Mouse (Mus musculus): ENCODE data around the gene Dchs1. TPM values are rescaled to one million over a fixed set of nuclear protein-coding genes. Genes with fewer than 3 reads are reported as not detected.

Gene Dchs1
- polyA plus RNA-seq, 1 experiment = 1.0 TPM

DNA sequence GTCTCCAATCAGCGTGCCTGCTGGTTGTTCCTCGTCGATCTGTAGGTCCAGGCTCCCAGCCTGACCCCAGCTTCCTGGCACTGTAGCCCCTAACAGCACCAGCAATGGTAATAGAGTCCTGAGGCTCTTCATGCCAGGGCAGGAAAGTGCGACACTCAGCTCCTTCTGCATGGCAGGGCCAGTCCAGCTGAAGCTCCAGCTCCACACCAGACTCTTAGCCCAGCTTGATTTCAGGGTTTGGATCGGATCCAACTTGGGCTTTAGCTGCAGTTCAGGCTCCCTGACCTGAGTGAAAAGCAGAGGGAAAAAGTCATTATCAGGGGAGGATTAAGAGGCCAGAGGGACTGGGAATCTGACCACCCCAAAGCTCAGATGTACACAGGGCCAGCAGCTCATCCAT lies 14.4 kb downstream of the Dchs1 start:
- TF ChIP-seq POLR2A (IDR thresholded peaks at IDR 0.05; ENCODE audit: borderline replicate concordance, low read depth, low read length) (no peak), CTCF (IDR thresholded peaks at IDR 0.05; ENCODE audit: low read depth, low read length) (no peak)
- Histone ChIP-seq H3K4me1 (ENCODE audit: control insufficient read depth, insufficient read depth, low read length) (peaks cover 25% of the 10 kb centered on the region), H3K27ac (ENCODE audit: insufficient read depth, low read depth, low read length) (no peak overlapping the region), H3K4me3 (ENCODE audit: insufficient read depth, low read length) (no peak overlapping the region)

DNA sequence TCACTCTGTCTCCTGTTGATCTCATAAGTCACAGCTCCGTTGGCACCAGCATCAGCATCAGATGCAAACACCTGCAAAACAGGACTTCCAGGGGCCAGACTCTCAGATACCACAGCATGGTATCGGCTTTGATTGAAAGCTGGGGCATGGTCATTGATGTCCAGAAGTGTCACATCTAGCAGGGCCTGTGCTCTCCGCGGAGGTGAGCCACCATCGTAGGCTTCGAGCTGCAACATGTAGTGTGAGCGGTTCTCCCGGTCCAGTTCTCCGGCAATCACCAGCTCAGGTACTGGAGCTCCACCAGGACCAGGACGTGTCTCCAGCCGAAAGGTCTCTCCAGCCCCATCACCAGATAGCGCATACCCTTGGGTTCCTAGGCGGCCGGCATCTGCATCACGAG lies 15.1 kb downstream of the Dchs1 start:
- no peak overlapping the region for H3K4me3 ChIP-seq (ENCODE audit: insufficient read depth, low read length)
- TF ChIP-seq POLR2A (IDR thresholded peaks at IDR 0.05; ENCODE audit: borderline replicate concordance, low read depth, low read length) = no peak
- TF ChIP-seq CTCF (IDR thresholded peaks at IDR 0.05; ENCODE audit: low read depth, low read length) = no peak
- H3K4me1 ChIP-seq (ENCODE audit: control insufficient read depth, insufficient read depth, low read length) = peaks cover 28% of the 10 kb centered on the region
- H3K27ac ChIP-seq (ENCODE audit: insufficient read depth, low read depth, low read length) = no peak overlapping the region

DNA sequence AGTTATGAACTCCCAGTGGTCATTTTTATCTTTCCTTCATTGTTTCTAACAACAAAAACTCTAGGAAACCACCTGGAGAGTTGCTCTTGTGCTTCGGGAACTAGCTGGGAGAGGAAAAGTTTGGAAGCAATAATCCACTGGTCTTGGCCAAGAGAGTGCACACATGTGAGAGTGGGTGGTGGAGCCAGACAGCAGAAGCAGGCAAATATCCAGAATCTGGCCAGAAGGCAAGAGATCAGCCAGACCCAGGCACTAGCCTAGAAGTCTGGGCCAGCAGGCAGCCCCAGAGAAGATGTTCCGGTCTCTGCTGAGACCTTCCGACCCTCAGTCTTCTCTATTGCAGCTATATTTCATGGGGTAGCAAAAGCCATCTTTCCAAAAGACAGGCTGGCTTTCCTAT lies 17.5 kb downstream of the Dchs1 start:
- Histone ChIP-seq H3K4me3 (ENCODE audit: insufficient read depth, low read length) (no peak overlapping the region), H3K27ac (ENCODE audit: insufficient read depth, low read depth, low read length) (no peak overlapping the region), H3K4me1 (ENCODE audit: control insufficient read depth, insufficient read depth, low read length) (peaks cover 30% of the 10 kb centered on the region)
- TF ChIP-seq CTCF (IDR thresholded peaks at IDR 0.05; ENCODE audit: low read depth, low read length) (no peak), POLR2A (IDR thresholded peaks at IDR 0.05; ENCODE audit: borderline replicate concordance, low read depth, low read length) (no peak)

DNA sequence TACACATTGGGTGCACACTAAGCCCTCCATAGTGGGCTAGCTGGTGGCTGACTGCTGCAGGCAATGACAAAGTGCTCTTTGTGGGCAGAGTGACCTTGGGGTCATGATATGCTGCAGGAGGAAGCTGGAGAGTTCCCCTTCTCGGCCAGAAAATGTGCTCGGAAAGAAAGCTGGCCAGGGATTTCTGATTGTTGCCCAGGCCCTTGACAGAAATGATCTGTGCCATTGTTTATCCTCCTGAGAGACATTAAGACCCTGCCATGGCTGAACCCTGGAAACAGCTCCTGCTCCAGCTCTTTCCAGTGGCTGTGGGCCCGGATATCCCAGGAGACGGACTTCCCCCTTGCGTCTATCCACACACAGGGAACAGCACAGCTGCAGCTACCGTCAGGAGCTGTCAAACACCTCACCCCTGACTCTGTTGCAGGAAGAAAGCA lies 19.7 kb downstream of the Dchs1 start:
- peaks cover 30% of the 10 kb centered on the region for H3K4me1 ChIP-seq (ENCODE audit: control insufficient read depth, insufficient read depth, low read length)
- TF ChIP-seq CTCF (IDR thresholded peaks at IDR 0.05; ENCODE audit: low read depth, low read length) (no peak), POLR2A (IDR thresholded peaks at IDR 0.05; ENCODE audit: borderline replicate concordance, low read depth, low read length) (no peak)
- 0 out of 2 replicates have a peak overlapping the region, but pooled peaks have one; percentile 14 for H3K4me3 ChIP-seq (ENCODE audit: insufficient read depth, low read length)
- peak overlapping the region; percentile 82 for H3K27ac ChIP-seq (ENCODE audit: insufficient read depth, low read depth, low read length)

DNA sequence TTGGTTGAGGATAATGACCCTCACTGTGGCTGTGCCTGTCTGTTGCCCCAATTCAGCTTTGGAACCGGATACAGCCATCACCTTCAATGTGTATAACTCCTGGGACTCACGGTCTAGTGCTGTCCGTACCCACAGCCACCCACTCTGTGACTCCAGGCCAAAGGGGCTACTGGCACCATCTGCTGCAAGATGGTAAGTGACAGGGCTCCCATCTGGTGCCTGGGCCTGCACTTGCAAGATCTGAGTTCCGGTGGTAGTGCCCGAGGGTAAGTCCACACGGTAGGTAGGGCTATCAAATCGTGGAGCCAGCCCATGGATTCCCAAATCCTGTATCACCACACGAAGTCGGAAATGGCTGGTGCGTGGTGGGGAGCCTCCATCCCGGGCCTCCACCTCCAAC lies 23.1 kb downstream of the Dchs1 start:
- Histone ChIP-seq H3K4me1 (ENCODE audit: control insufficient read depth, insufficient read depth, low read length) (peaks cover 23% of the 10 kb centered on the region), H3K4me3 (ENCODE audit: insufficient read depth, low read length) (no peak overlapping the region), H3K27ac (ENCODE audit: insufficient read depth, low read depth, low read length) (no peak overlapping the region)
- no peak for TF ChIP-seq POLR2A (IDR thresholded peaks at IDR 0.05; ENCODE audit: borderline replicate concordance, low read depth, low read length)
- TF ChIP-seq CTCF (IDR thresholded peaks at IDR 0.05; ENCODE audit: low read depth, low read length) = no peak

DNA sequence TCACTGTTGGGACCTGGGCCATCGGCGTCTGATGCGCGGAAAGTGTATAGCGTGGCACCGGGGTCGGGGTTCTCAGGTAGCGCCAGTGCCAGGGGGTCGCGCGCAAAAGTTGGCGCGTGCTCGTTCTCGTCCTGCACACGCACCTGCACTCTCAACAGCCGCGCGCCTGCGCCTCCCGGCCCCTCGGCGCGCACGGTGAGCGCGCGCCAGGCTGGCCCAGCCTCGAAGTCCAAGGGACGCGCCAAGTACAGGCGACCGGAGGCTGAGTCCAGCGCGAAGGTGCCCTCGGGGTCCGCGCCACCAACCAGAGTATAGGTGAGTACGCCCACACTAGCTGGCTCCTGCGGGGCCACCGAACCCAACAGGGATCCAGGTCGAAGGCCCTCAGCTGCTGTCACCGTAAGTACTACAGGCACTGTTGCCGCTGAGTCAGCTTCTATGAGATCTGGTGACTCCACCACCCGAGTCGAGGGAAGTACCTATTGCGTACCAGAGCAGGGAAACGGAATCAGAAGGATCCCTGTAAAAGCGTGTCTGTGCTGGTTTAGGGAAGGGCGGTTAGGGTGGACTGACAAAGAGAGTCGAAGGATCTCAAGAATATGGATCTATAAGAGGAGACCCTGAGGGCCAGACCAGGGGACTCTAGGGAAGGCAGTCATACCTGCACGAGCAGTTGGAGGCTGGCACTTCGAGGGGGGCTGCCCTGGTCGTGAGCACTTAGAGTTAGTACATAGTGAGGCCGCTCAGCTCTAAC lies 24.8 kb downstream of the Dchs1 start:
- H3K27ac ChIP-seq (ENCODE audit: insufficient read depth, low read depth, low read length) = no peak overlapping the region

DNA sequence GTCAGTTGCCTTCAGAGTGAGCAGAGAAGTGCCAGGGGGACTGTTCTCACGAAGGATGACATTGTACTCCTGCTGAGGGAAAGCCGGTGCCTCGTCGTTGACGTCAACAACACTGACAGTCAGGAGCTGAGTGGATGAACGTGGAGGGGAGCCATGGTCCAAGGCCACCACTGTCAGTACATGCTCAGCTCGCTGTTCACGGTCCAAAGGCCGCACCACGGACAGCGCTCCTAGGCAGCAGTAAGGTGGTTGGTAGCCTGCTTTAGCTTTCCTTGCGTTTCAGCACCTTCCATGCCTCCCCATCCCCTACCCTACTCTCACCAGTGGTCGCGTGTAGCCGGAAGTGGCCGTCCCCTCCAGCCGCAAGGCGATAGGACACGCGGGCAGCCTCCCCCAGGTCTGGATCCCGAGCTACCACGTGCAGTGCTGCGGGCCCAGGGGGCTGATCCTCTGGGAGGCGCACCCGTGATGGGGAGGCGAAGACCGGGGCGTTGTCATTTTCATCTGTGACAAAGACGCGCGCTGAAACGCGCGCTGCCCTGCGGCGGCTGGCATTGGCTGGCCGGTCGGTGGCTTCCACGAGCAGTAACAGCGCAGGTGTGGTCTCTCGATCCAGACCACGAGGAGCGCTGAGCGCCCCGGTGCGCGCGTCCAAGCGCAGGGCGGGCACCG lies 25.5 kb downstream of the Dchs1 start:
- Histone ChIP-seq H3K4me3 (ENCODE audit: insufficient read depth, low read length) (peak overlapping the region; percentile 63), H3K4me1 (ENCODE audit: control insufficient read depth, insufficient read depth, low read length) (peaks cover 8% of the 10 kb centered on the region), H3K27ac (ENCODE audit: insufficient read depth, low read depth, low read length) (no peak overlapping the region)
- TF ChIP-seq POLR2A (IDR thresholded peaks at IDR 0.05; ENCODE audit: borderline replicate concordance, low read depth, low read length) (no peak), CTCF (IDR thresholded peaks at IDR 0.05; ENCODE audit: low read depth, low read length) (no peak)

More for the DNA sequence above, 24.8 kb downstream of the Dchs1 start:
- peaks cover 13% of the 10 kb centered on the region for H3K4me1 ChIP-seq (ENCODE audit: control insufficient read depth, insufficient read depth, low read length)
- peak overlapping the region; percentile 63 for H3K4me3 ChIP-seq (ENCODE audit: insufficient read depth, low read length)
- TF ChIP-seq POLR2A (IDR thresholded peaks at IDR 0.05; ENCODE audit: borderline replicate concordance, low read depth, low read length) (no peak), CTCF (IDR thresholded peaks at IDR 0.05; ENCODE audit: low read depth, low read length) (no peak)

DNA sequence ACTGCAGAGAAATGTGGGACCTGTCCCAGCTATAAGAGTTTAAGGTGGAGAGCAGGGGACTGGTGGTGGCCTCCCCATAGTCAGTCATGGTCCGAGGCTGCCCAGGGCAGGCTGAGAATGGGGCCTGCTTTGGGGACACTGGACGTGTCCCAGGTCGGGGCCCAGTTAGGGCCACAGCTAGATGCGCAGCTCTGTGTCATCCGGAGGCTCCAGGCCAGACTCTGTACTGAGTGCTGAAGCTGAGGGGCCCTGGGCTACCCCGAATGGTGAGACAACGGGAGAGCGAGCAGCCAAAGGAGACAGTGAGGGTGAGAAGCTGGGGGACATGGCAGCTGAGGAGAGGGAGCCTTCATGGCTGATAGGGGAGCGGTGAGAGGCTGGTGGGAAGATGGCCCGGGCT lies 34.2 kb downstream of the Dchs1 start:
- peaks cover 18% of the 10 kb centered on the region for H3K4me1 ChIP-seq (ENCODE audit: control insufficient read depth, insufficient read depth, low read length)
- no peak overlapping the region for H3K4me3 ChIP-seq (ENCODE audit: insufficient read depth, low read length)
- no peak overlapping the region for H3K27ac ChIP-seq (ENCODE audit: insufficient read depth, low read depth, low read length)
- TF ChIP-seq CTCF (IDR thresholded peaks at IDR 0.05; ENCODE audit: low read depth, low read length) = no peak
- no peak for TF ChIP-seq POLR2A (IDR thresholded peaks at IDR 0.05; ENCODE audit: borderline replicate concordance, low read depth, low read length)

DNA sequence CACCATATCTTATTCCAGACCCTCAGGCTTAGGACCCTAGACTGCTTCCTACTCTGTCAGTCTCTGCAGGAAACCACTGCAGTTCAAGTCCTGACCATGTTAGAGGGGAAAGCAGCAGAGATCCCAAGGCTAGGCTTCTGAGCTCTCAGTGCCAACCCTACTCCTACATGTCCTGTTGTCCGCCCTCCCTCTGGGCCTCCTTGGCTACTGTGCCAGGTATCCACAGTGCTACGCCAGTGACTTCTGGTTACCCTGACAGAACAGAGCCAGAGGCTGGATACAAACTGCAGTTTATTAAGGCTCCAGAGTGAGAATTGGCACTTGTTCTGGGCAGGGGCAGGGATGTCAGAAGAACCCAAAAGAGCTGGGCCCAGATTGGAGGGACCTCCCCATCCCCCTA lies 34.7 kb downstream of the Dchs1 start:
- H3K4me1 ChIP-seq (ENCODE audit: control insufficient read depth, insufficient read depth, low read length) = peaks cover 18% of the 10 kb centered on the region
- no peak overlapping the region for H3K27ac ChIP-seq (ENCODE audit: insufficient read depth, low read depth, low read length)
- no peak for TF ChIP-seq POLR2A (IDR thresholded peaks at IDR 0.05; ENCODE audit: borderline replicate concordance, low read depth, low read length)
- TF ChIP-seq CTCF (IDR thresholded peaks at IDR 0.05; ENCODE audit: low read depth, low read length) = no peak
- no peak overlapping the region for H3K4me3 ChIP-seq (ENCODE audit: insufficient read depth, low read length)

Measured in bone marrow macrophage, adult 2 months (primary cell).